8 mouse cellular contexts compared by ENCODE assay signal in the genomic region with DNA sequence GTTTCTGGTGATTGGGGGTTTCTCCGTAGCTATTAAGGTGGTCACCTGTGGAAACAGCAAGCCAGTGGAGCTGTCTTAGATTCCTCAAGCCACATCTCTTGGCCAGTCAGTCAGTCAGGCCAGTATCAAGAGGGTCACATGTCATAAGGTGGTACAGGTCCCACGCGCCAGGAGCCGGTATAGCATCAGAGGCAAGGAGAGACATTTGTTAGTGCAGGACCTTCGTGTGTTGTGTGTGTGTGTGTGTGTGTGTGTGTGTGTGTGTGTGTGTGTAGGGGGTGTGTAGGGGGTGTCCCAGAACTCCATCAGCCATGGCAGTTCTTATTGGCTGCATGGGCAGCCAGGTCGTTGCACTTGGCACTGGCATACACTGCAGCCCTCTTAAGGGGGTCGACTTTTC. TPM values are rescaled to one million over a fixed set of nuclear protein-coding genes. Genes with fewer than 3 reads are reported as not detected.
DNase-seq lines count a peak whose midpoint lies in the region; ATAC-seq and TF ChIP-seq lines count a peak whose summit lies in the region.

No protein-coding gene starts in this region.

- no peak for ATAC-seq in forebrain, postnatal 0 days
- ATAC-seq in liver, embryonic 16.5 days (ENCODE audit: low read depth), result no peak

- peak overlapping the region; percentile 95 for H3K27ac ChIP-seq in gastrocnemius, adult 2 months
- no peak overlapping the region for H3K27ac ChIP-seq in forebrain, postnatal 0 days (ENCODE audit: low read depth, low read length)
- H3K27ac ChIP-seq in liver, embryonic 16.5 days (ENCODE audit: low read length), result peak overlapping the region; percentile 43; the same call in 1 of the 2 replicates

- no peak for DNase-seq in gastrocnemius, adult 2 months
- no peak for DNase-seq in gastrocnemius, postnatal 25 days
- no peak for DNase-seq in forebrain, postnatal 0 days
- DNase-seq in Muller cell, postnatal 12 days (ENCODE audit: inconsistent ontology term), result no peak
- DNase-seq in right cerebral cortex, adult 18-20 months, result no peak
- no peak for DNase-seq in kidney, postnatal 10 days

- intact Hi-C loops in gastrocnemius, adult 2 months (cut with DNase I), result loop anchor here (5.0 kb wide), 2 partner anchors 34 to 56 kb away; partner anchors contain the start of genes 2210011C24Rik and Dcaf15

- peak overlapping the region; percentile 18 for H3ac ChIP-seq in C2C12 (ENCODE audit: control insufficient read depth, insufficient read length, low read depth)

- peaks cover 29% of the 10 kb centered on the region for H3K79me3 ChIP-seq in C2C12 (ENCODE audit: low read depth)

- peak overlapping the region; percentile 52 for H3K4me2 ChIP-seq in forebrain, postnatal 0 days (ENCODE audit: low read depth)
- H3K4me2 ChIP-seq in liver, embryonic 16.5 days (ENCODE audit: low read depth, low read length), result peak overlapping the region; percentile 98

- no peak for TF ChIP-seq CTCF in gastrocnemius, adult 2 months (IDR thresholded peaks at IDR 0.05)
- no peak for TF ChIP-seq CTCF in C2C12 (IDR thresholded peaks at IDR 0.05; ENCODE audit: control insufficient read depth, insufficient read depth, insufficient read length)
- no peak for TF ChIP-seq CTCF in forebrain, postnatal 0 days (IDR thresholded peaks at IDR 0.05; ENCODE audit: low read depth)

- H3K4me3 ChIP-seq in gastrocnemius, adult 2 months, result peak overlapping the region; percentile 91
- H3K4me3 ChIP-seq in C2C12 (ENCODE audit: insufficient read depth, poor library complexity, severe bottlenecking), result peak overlapping the region; percentile 63
- H3K4me3 ChIP-seq in forebrain, postnatal 0 days (ENCODE audit: low read depth, low read length), result peak overlapping the region; percentile 98
- peak overlapping the region; percentile 99 for H3K4me3 ChIP-seq in liver, embryonic 16.5 days (ENCODE audit: low read depth, low read length)

- H3K27me3 ChIP-seq in C2C12 (ENCODE audit: control insufficient read depth, insufficient read depth, insufficient read length), result no peaks in the 10 kb centered on the region
- H3K27me3 ChIP-seq in forebrain, postnatal 0 days (ENCODE audit: insufficient read depth, low read length), result no peaks in the 10 kb centered on the region
- H3K27me3 ChIP-seq in liver, embryonic 16.5 days (ENCODE audit: control insufficient read depth, insufficient read depth, low read depth, low read length), result no peaks in the 10 kb centered on the region

- 0 out of 2 replicates have a peak, but pooled peaks cover 19% of the 10 kb centered on the region for H3K4me1 ChIP-seq in forebrain, postnatal 0 days (ENCODE audit: insufficient read depth)
- H3K4me1 ChIP-seq in liver, embryonic 16.5 days (ENCODE audit: control insufficient read depth, low read depth, low read length), result peaks cover 30% of the 10 kb centered on the region

- WGBS in forebrain, postnatal 0 days, result 89% methylated on average over 7 of the region's 7 CpGs
- WGBS in liver, embryonic 16.5 days (ENCODE audit: insufficient replicate concordance), result 68% methylated on average over 7 of the region's 7 CpGs

- H3K9ac ChIP-seq in forebrain, postnatal 0 days, result peak overlapping the region; percentile 84; the same call in 1 of the 2 replicates
- H3K9ac ChIP-seq in liver, embryonic 16.5 days (ENCODE audit: low read depth, low read length), result peak overlapping the region; percentile 33; the same call in 1 of the 2 replicates

- H3K9me3 ChIP-seq in forebrain, postnatal 0 days (ENCODE audit: low read length), result no peaks in the 10 kb centered on the region
- no peaks in the 10 kb centered on the region for H3K9me3 ChIP-seq in liver, embryonic 16.5 days (replicated peaks; ENCODE audit: control insufficient read depth, low read length)

- H3K36me3 ChIP-seq in C2C12 (ENCODE audit: control insufficient read depth, insufficient read depth), result no peaks in the 10 kb centered on the region
- H3K36me3 ChIP-seq in forebrain, postnatal 0 days (ENCODE audit: insufficient read depth), result no peaks in the 10 kb centered on the region
- no peaks in the 10 kb centered on the region for H3K36me3 ChIP-seq in liver, embryonic 16.5 days (ENCODE audit: control insufficient read depth, insufficient read depth)

- H3K79me2 ChIP-seq in C2C12 (ENCODE audit: control insufficient read depth, insufficient read depth), result peaks cover 56% of the 10 kb centered on the region

TF ChIP-seq in C2C12, 6 proteins besides CTCF, POLR2A, EP300 and RAD21:
- no peak for TF ChIP-seq MYOG (IDR thresholded peaks at IDR 0.05; ENCODE audit: control insufficient read depth, extremely low read depth, insufficient read length)
- TF ChIP-seq MAX (IDR thresholded peaks at IDR 0.05), result no peak
- no peak for TF ChIP-seq MYOD1 (IDR thresholded peaks at IDR 0.05; ENCODE audit: control insufficient read depth, insufficient read length, low read depth)
- TF ChIP-seq USF1 (IDR thresholded peaks at IDR 0.05; ENCODE audit: low read depth), result no peak
- TF ChIP-seq FOSL1 (IDR thresholded peaks at IDR 0.05; ENCODE audit: insufficient read depth, low read length, poor library complexity, severe bottlenecking), result no peak
- no peak for TF ChIP-seq CEBPB (IDR thresholded peaks at IDR 0.05; ENCODE audit: low read depth)

RNA-seq across cellular contexts. Expression of gene Rfx1, which starts 1.3 kb away (rescaled TPM):
- 1 to 10 TPM; 4.4 to 4.7 TPM for total RNA-seq in gastrocnemius, adult 2 months (2021)
- total RNA-seq in gastrocnemius, postnatal 25 days (2021), result 1 to 10 TPM; 3.6 to 4.4 TPM
- polyA plus RNA-seq in C2C12 (2012; fragmentation: generic; extraction: Trizol), result 9.8 TPM
- 22.2 and 31.2 TPM in 2 replicates for total RNA-seq in forebrain, postnatal 0 days (2014; rRNA removed)
- 4.4 and 6.2 TPM in 2 replicates for polyA plus RNA-seq in forebrain, postnatal 0 days (2015; fragmentation: Nextera tagmentation; extraction: Ambion mirVana)
- polyA plus RNA-seq in liver, embryonic 16.5 days (2015; fragmentation: Nextera tagmentation; extraction: Ambion mirVana), result 2.0 and 2.7 TPM in 2 replicates

RNA-seq across cellular contexts. Expression of gene Gm10643, which starts 3.0 kb away (rescaled TPM):
- total RNA-seq in gastrocnemius, adult 2 months (2021), result 1 to 10 TPM in 1 of 2 experiments, under 1 TPM in 1; 0.84 to 1.2 TPM
- 1 to 10 TPM; 1.3 to 1.6 TPM for total RNA-seq in gastrocnemius, postnatal 25 days (2021)
- 0.49 TPM for polyA plus RNA-seq in C2C12 (2012; fragmentation: generic; extraction: Trizol)
- 3.3 and 4.7 TPM in 2 replicates for total RNA-seq in forebrain, postnatal 0 days (2014; rRNA removed)
- 1.3 and 1.6 TPM in 2 replicates for polyA plus RNA-seq in forebrain, postnatal 0 days (2015; fragmentation: Nextera tagmentation; extraction: Ambion mirVana)
- 0.08 and 0.32 TPM in 2 replicates for polyA plus RNA-seq in liver, embryonic 16.5 days (2015; fragmentation: Nextera tagmentation; extraction: Ambion mirVana)

RNA-seq across cellular contexts. Expression of gene Rln3, which starts 23.1 kb away (rescaled TPM):
- not detected for total RNA-seq in gastrocnemius, adult 2 months (2021)
- not detected for total RNA-seq in gastrocnemius, postnatal 25 days (2021)
- not detected for polyA plus RNA-seq in C2C12 (2012; fragmentation: generic; extraction: Trizol)
- total RNA-seq in forebrain, postnatal 0 days (2014; rRNA removed), result 0.33 TPM in 1 of 2 replicates, not detected in the other
- not detected in 2 replicates for polyA plus RNA-seq in forebrain, postnatal 0 days (2015; fragmentation: Nextera tagmentation; extraction: Ambion mirVana)
- 0.15 TPM in 1 of 2 replicates, not detected in the other for polyA plus RNA-seq in liver, embryonic 16.5 days (2015; fragmentation: Nextera tagmentation; extraction: Ambion mirVana)

RNA-seq across cellular contexts. Expression of gene Il27ra, which starts 25.5 kb away (rescaled TPM):
- under 1 TPM; 0.36 to 0.61 TPM for total RNA-seq in gastrocnemius, adult 2 months (2021)
- 1 to 10 TPM in 1 of 2 experiments, under 1 TPM in 1; 0.69 to 1.2 TPM for total RNA-seq in gastrocnemius, postnatal 25 days (2021)
- 0.49 TPM for polyA plus RNA-seq in C2C12 (2012; fragmentation: generic; extraction: Trizol)
- total RNA-seq in forebrain, postnatal 0 days (2014; rRNA removed), result 0.31 and 0.86 TPM in 2 replicates
- polyA plus RNA-seq in forebrain, postnatal 0 days (2015; fragmentation: Nextera tagmentation; extraction: Ambion mirVana), result 0.29 and 0.45 TPM in 2 replicates
- polyA plus RNA-seq in liver, embryonic 16.5 days (2015; fragmentation: Nextera tagmentation; extraction: Ambion mirVana), result 0.87 and 1.0 TPM in 2 replicates

RNA-seq across cellular contexts. Expression of gene Dcaf15, which starts 36.7 kb away (rescaled TPM):
- total RNA-seq in gastrocnemius, adult 2 months (2021), result 1 to 10 TPM; 4.8 to 5.4 TPM
- 1 to 10 TPM; 3.9 to 5.3 TPM for total RNA-seq in gastrocnemius, postnatal 25 days (2021)
- 45.2 TPM for polyA plus RNA-seq in C2C12 (2012; fragmentation: generic; extraction: Trizol)
- 49.5 and 63.2 TPM in 2 replicates for total RNA-seq in forebrain, postnatal 0 days (2014; rRNA removed)
- 16.3 and 17.2 TPM in 2 replicates for polyA plus RNA-seq in forebrain, postnatal 0 days (2015; fragmentation: Nextera tagmentation; extraction: Ambion mirVana)
- polyA plus RNA-seq in liver, embryonic 16.5 days (2015; fragmentation: Nextera tagmentation; extraction: Ambion mirVana), result 2.4 and 3.0 TPM in 2 replicates
